ENCODE assay signal across 11 mouse cellular contexts in genomic region chr17:5642918-5643721, GRCm38 (mm10).
DNase-seq lines count a peak whose midpoint lies in the region; ATAC-seq and TF ChIP-seq lines count a peak whose summit lies in the region.
"Had no signal": no experiment of that assay in that cellular context is flagged by ENCODE, and none has a peak within 500 bp of the region (broad histone marks: within the 10 kb centered on the region; RNA-seq: fewer than 3 reads in every experiment).

No protein-coding gene starts in this region.

- H3K4me2 ChIP-seq in lung, embryonic 16.5 days (ENCODE audit: low read depth, low read length): no peak overlapping the region
- H3K4me2 ChIP-seq in liver, embryonic 12.5 days: no peak overlapping the region
- H3K4me2 ChIP-seq: embryonic facial prominence, embryonic 15.5 days; midbrain, embryonic 12.5 days had no signal

- H3K4me3 ChIP-seq in cerebellum, adult 2 months (replicated peaks; ENCODE audit: insufficient read depth, low read depth, low read length): no peak overlapping the region
- no peak overlapping the region for H3K4me3 ChIP-seq in lung, embryonic 16.5 days (ENCODE audit: low read length)
- H3K4me3 ChIP-seq in liver, embryonic 12.5 days: no peak overlapping the region
- no peak overlapping the region for H3K4me3 ChIP-seq in kidney, adult 2 months (ENCODE audit: insufficient read depth, low read depth, low read length)
- H3K4me3 ChIP-seq: embryonic facial prominence, embryonic 15.5 days; midbrain, embryonic 12.5 days had no signal

- peak; percentile 47; the same call in 1 of the 2 replicates for ATAC-seq in lung, embryonic 16.5 days (ENCODE audit: low read depth)
- ATAC-seq in liver, embryonic 12.5 days: no peak
- no peak for ATAC-seq in granulocyte monocyte progenitor cell, adult 5-6 weeks (replicated peaks; ENCODE audit: poor library complexity, severe bottlenecking)

- no peaks in the 10 kb centered on the region for H3K27me3 ChIP-seq in cerebellum, adult 2 months (ENCODE audit: control insufficient read depth, insufficient read depth, low read length)
- no peaks in the 10 kb centered on the region for H3K27me3 ChIP-seq in lung, embryonic 16.5 days (ENCODE audit: control insufficient read depth, insufficient read depth, low read depth, low read length)
- H3K27me3 ChIP-seq in liver, embryonic 12.5 days (replicated peaks): no peaks in the 10 kb centered on the region
- H3K27me3 ChIP-seq in kidney, adult 2 months (replicated peaks; ENCODE audit: control insufficient read depth, insufficient read depth, low read length): no peaks in the 10 kb centered on the region
- H3K27me3 ChIP-seq: embryonic facial prominence, embryonic 15.5 days; midbrain, embryonic 12.5 days had no signal

- peaks cover 16% of the 10 kb centered on the region for H3K4me1 ChIP-seq in cerebellum, adult 2 months (ENCODE audit: control insufficient read depth, insufficient read depth, low read length)
- no peaks in the 10 kb centered on the region for H3K4me1 ChIP-seq in lung, embryonic 16.5 days (replicated peaks; ENCODE audit: control insufficient read depth, insufficient read depth, low read length)
- no peaks in the 10 kb centered on the region for H3K4me1 ChIP-seq in liver, embryonic 12.5 days
- H3K4me1 ChIP-seq in kidney, adult 2 months (ENCODE audit: control insufficient read depth, insufficient read depth, low read length): no peaks in the 10 kb centered on the region
- H3K4me1 ChIP-seq: embryonic facial prominence, embryonic 15.5 days; midbrain, embryonic 12.5 days had no signal

- H3K36me3 ChIP-seq in lung, embryonic 16.5 days (ENCODE audit: control insufficient read depth, insufficient read depth, low read length): no peaks in the 10 kb centered on the region
- peaks cover 4% of the 10 kb centered on the region; the same call in 1 of the 2 replicates for H3K36me3 ChIP-seq in liver, embryonic 12.5 days
- no peaks in the 10 kb centered on the region for H3K36me3 ChIP-seq in kidney, adult 2 months (ENCODE audit: control insufficient read depth, insufficient read depth, low read length)
- H3K36me3 ChIP-seq: embryonic facial prominence, embryonic 15.5 days; midbrain, embryonic 12.5 days had no signal

- H3K27ac ChIP-seq in cerebellum, adult 2 months (ENCODE audit: insufficient read depth, low read length): peak overlapping the region; percentile 75
- H3K27ac ChIP-seq in lung, embryonic 16.5 days (ENCODE audit: low read length): no peak overlapping the region
- H3K27ac ChIP-seq in liver, embryonic 12.5 days: no peak overlapping the region
- no peak overlapping the region for H3K27ac ChIP-seq in kidney, adult 2 months (ENCODE audit: insufficient read depth, low read depth, low read length)
- H3K27ac ChIP-seq: embryonic facial prominence, embryonic 15.5 days; midbrain, embryonic 12.5 days had no signal

- no peaks in the 10 kb centered on the region for H3K9me3 ChIP-seq in lung, embryonic 16.5 days (ENCODE audit: control insufficient read depth, low read length)
- no peaks in the 10 kb centered on the region for H3K9me3 ChIP-seq in liver, embryonic 12.5 days (replicated peaks)
- H3K9me3 ChIP-seq: embryonic facial prominence, embryonic 15.5 days; midbrain, embryonic 12.5 days had no signal

- H3K9ac ChIP-seq in lung, embryonic 16.5 days (ENCODE audit: low read length): no peak overlapping the region
- no peak overlapping the region for H3K9ac ChIP-seq in liver, embryonic 12.5 days
- H3K9ac ChIP-seq: embryonic facial prominence, embryonic 15.5 days; midbrain, embryonic 12.5 days had no signal

- 10% methylated on average over 15 of the region's 15 CpGs for WGBS in cerebellum, adult 2 months
- WGBS in lung, embryonic 16.5 days: 53% methylated on average over 15 of the region's 15 CpGs
- 85% methylated on average over 15 of the region's 15 CpGs for WGBS in liver, embryonic 12.5 days (ENCODE audit: insufficient replicate concordance)
- 74% methylated on average over 15 of the region's 15 CpGs for WGBS in kidney, adult 2 months

- no peak for TF ChIP-seq POLR2A in cerebellum, adult 2 months (IDR thresholded peaks at IDR 0.05; ENCODE audit: borderline replicate concordance, insufficient read depth, low read length)
- no peak for TF ChIP-seq POLR2A in kidney, adult 2 months (IDR thresholded peaks at IDR 0.05; ENCODE audit: low read depth, low read length)

- peak; percentile 95 for DNase-seq in brain, adult 2 months (ENCODE audit: low read depth, low spot score)
- peak; percentile 80 to 81 for DNase-seq in cerebellum, adult 2 months
- DNase-seq in layer of hippocampus, adult 11-12 months (ENCODE audit: low spot score): peak; percentile 83
- DNase-seq in kidney, adult 2 months: no peak
- no peak for DNase-seq in embryo, embryonic 10.5 days (ENCODE audit: low spot score)
- DNase-seq: thymus, postnatal 14 days had no signal

- no peak for TF ChIP-seq CTCF in cerebellum, adult 2 months (IDR thresholded peaks at IDR 0.05; ENCODE audit: borderline replicate concordance, insufficient read depth, low read depth, low read length)
- no peak for TF ChIP-seq CTCF in kidney, adult 2 months (conservative IDR thresholded peaks at IDR 0.05; ENCODE audit: insufficient read depth, insufficient read length, low read depth, low read length)

Comparison
In these comparisons a context has a peak if more than half of its experiments do, and no peak if none do; other contexts are left out.
1. DNase-seq: peak in brain, adult 2 months (single experiment), cerebellum, adult 2 months (2 of 2) and layer of hippocampus, adult 11-12 months (single experiment); none in kidney, adult 2 months (single experiment) and embryo, embryonic 10.5 days (single experiment).